Mouse (Mus musculus) bone marrow macrophage, adult 2 months (primary cell): ENCODE measurements around the gene Lrrc59.

Experiments
- CTCF ChIP-seq: IDR thresholded peaks from 2 replicates; pipeline ENCODE4 v1.5.1; 2012; ENCODE audit warnings: low read depth, mild to moderate bottlenecking, low read length, moderate library complexity
- POLR2A ChIP-seq: IDR thresholded peaks from 2 replicates; pipeline ENCODE4 v1.6.1; 2012; ENCODE audit warnings: mild to moderate bottlenecking, low read depth, low read length, borderline replicate concordance

- TF ChIP-seq CTCF, result no peak
- no peak for TF ChIP-seq POLR2A
Observed at GRCm38 (mm10) chr11:94620766-94621457, 8.7 kb upstream of the Lrrc59 start.
